Mouse (Mus musculus): ENCODE results near the gene Olfr1057.
"Not testable (repeated sequence)": the region's sequence is repeated elsewhere in the genome, so short reads cannot be mapped to it uniquely, and the experiment has no call there.

GRCm38 (mm10) chr2:86351751-86352150 is 26.4 kb downstream of the Olfr1057 start:
- TF ChIP-seq MEF2A (IDR thresholded peaks at IDR 0.05; ENCODE audit: extremely low read depth, insufficient replicate concordance, low read depth, low read length, poor library complexity, severe bottlenecking); TBP (IDR thresholded peaks at IDR 0.05; ENCODE audit: low read depth, low read length); USF1 (IDR thresholded peaks at IDR 0.05; ENCODE audit: low read depth, low read length); POLR2A (IDR thresholded peaks at IDR 0.05; ENCODE audit: control insufficient read depth in 1 of 2, insufficient read depth in 1 of 2, low read depth in 1 of 2, low read length in 2 of 2, poor library complexity in 1 of 2); CTCF (IDR thresholded peaks at IDR 0.05 in 2 of 3, conservative IDR thresholded peaks at IDR 0.05 in 1 of 3; ENCODE audit: control insufficient read depth in 1 of 3, insufficient read depth in 1 of 3, low read depth in 2 of 3, low read length in 3 of 3, poor library complexity in 1 of 3, severe bottlenecking in 1 of 3); MAX (IDR thresholded peaks at IDR 0.05; ENCODE audit: low read length); NELFE (IDR thresholded peaks at IDR 0.05; ENCODE audit: low read depth, low read length); TCF12 (IDR thresholded peaks at IDR 0.05; ENCODE audit: low read depth, low read length); POLR2AphosphoS5 (IDR thresholded peaks at IDR 0.05; ENCODE audit: borderline replicate concordance, low read depth, low read length): not testable (repeated sequence)
